Mouse (Mus musculus): ENCODE results near the gene Tomm34.

The Tomm34 gene

GRCm38 (mm10) chr2:164018910-164019309, 52.1 kb downstream of the Tomm34 start:
- in situ Hi-C loops (cut with MboI, MseI): no loop called here

GRCm38 (mm10) chr2:164015304-164015703, 55.7 kb downstream of the Tomm34 start:
- in situ Hi-C loops (cut with MboI, MseI): no loop called here

GRCm38 (mm10) chr2:164010944-164011343, 60.0 kb downstream of the Tomm34 start:
- in situ Hi-C loops (cut with MboI, MseI): no loop called here

GRCm38 (mm10) chr2:164010496-164010895, 60.5 kb downstream of the Tomm34 start:
- in situ Hi-C loops (cut with MboI, MseI): no loop called here

GRCm38 (mm10) chr2:164009227-164009626, 61.7 kb downstream of the Tomm34 start:
- in situ Hi-C loops (cut with MboI, MseI): no loop called here

GRCm38 (mm10) chr2:164007987-164008545, 62.9 kb downstream of the Tomm34 start:
- in situ Hi-C loops (cut with MboI, MseI): no loop called here

GRCm38 (mm10) chr2:164007547-164007946, 63.4 kb downstream of the Tomm34 start:
- in situ Hi-C loops (cut with MboI, MseI): no loop called here

GRCm38 (mm10) chr2:164006932-164007331, 64.0 kb downstream of the Tomm34 start:
- in situ Hi-C loops (cut with MboI, MseI): no loop called here

- in situ Hi-C loops (cut with MboI, MseI): no loop called here
Observed at GRCm38 (mm10) chr2:164004503-164004902, 66.5 kb downstream of the Tomm34 start.

All from T-helper 17 cell (primary cell).